Mouse (Mus musculus): ENCODE measurements around the gene Fgfr2.
"Not testable (repeated sequence)": the region's sequence is repeated elsewhere in the genome, so short reads cannot be mapped to it uniquely, and the experiment has no call there.

The Fgfr2 gene

GRCm38 (mm10) chr7:130166190-130166589, 2957.0 kb downstream of the Fgfr2 start:
- no peak for DNase-seq

DNA sequence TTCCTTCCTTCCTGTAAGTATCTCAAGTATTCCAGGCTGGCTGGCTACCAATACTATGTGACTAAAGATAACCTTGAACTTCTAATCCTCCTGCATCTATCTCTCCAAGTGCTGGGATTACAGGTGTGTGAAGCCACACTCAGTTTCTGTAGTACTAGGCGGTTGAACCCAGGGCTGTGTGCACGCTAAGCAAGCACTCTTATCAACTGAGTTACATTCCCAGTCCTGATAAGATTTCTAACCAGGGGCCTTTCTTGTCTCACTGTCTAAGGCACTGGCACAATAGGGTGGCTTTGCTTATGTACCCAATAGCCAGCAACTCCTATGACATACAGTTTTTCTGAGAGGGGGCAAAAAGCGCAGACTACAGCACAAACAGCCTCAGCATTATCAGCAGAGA, 2957.7 kb downstream of the Fgfr2 start:
- no peak for DNase-seq

DNA sequence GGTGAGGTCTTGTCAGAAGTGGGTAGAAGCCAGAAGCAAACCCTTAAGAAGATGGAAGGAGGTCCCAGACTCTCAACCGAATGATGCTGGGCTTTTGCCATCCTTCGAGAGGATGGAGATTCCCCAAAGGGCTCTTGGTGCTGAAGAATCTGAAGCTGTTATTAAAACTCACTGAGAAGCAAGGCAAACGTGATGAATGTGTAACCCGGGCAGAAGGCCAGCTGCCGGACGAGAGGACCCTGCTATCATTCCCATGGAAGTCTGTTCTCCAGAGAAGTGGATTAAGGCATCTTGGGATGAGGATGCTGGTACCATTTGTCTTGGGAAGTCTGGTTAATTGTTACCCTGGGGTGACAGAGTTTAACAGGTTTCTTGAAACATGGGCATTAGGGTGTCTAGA, 2960.4 kb downstream of the Fgfr2 start:
- DNase-seq: no peak

DNA sequence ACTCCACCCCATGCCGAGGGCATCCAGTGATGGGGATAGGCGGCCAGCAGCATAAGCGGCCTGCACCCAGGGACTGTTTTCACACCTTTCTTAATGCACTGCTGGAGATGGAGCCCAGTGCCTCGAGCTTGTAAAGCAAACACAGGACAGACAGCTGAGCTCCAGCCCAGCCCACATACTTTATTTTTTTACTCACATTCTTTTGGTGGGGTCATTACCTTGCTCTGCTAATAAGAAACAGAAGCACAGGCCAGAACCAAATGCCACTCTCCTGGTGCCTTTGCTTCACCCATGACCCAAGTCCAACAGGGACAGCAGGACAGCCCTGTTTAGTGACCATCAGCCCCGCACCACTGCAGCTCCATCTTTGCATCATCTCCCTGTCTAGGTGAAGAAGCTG, 2961.6 kb downstream of the Fgfr2 start:
- no peak for DNase-seq

GRCm38 (mm10) chr7:130158845-130159244, 2964.3 kb downstream of the Fgfr2 start:
- DNase-seq: no peak

DNA sequence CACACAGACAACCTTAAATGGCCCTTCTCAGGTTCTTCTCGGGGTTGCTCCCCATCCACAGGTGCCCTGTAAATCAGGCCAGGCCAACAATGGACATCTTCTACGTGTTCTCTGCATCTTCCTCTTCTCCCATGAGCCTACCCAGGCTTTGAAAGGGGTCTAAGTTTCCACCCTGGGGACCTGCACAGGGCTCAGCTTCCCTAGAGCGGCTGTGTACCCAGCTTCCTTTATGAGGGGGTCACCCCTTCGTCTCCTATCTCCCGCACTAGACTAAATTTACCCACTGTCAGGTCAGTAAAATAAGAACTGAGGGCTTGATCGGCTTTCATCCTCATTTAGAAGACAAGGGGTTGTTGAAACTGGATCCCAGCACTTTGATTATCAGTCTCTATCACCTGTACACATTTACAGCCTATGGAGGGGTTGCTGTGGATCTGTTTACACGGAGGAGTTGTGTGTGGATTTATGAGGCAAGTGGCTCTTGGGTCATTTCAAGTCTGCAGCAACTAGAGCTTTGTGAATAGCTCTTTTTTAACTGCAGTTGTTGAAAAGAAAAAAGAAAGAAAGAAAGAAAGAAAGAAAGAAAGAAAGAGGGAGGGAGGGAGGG, 2969.7 kb downstream of the Fgfr2 start:
- DNase-seq: no peak

DNA sequence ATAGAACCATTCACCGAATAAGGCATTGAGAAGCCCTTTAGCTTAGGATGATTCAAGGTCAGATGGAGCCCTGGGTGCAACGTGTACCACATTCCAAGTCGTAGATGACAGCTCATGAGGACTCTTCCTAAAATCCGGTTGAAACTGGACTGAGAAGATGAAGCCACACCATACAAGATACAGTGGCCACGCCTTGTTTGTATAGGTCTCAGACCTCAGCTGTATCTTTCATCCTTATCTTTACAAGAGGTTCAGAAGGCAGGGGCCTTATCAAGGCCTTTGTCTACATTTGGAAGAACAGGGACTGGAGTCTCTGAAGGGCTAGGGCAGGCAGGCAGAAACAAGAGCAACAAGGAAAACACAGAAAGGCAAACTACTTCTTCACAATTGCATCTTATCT, 2974.2 kb downstream of the Fgfr2 start:
- DNase-seq: no peak

DNA sequence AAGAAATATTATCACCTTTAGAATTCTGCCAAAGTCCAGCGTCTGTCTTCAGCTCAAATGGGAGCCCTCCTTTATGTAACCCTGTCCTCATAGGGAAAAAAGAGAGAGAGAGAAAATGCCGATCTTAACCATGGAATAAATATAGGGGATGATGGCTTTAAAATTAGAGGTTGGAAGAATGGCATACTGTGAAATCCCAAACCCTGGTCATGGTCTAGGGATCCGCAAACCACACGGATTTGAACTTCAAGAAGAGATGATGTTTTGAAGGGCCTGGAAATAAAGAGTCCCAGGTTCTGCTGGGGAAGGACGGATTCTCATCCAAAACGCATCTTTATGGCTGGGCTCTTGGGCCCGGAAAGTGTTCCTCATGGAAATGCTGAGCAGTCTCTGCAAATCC, 2975.9 kb downstream of the Fgfr2 start:
- no peak for DNase-seq

GRCm38 (mm10) chr7:130145211-130145610, 2977.9 kb downstream of the Fgfr2 start:
- DNase-seq: no peak

GRCm38 (mm10) chr7:130143371-130143770, 2979.8 kb downstream of the Fgfr2 start:
- no peak for DNase-seq

DNA sequence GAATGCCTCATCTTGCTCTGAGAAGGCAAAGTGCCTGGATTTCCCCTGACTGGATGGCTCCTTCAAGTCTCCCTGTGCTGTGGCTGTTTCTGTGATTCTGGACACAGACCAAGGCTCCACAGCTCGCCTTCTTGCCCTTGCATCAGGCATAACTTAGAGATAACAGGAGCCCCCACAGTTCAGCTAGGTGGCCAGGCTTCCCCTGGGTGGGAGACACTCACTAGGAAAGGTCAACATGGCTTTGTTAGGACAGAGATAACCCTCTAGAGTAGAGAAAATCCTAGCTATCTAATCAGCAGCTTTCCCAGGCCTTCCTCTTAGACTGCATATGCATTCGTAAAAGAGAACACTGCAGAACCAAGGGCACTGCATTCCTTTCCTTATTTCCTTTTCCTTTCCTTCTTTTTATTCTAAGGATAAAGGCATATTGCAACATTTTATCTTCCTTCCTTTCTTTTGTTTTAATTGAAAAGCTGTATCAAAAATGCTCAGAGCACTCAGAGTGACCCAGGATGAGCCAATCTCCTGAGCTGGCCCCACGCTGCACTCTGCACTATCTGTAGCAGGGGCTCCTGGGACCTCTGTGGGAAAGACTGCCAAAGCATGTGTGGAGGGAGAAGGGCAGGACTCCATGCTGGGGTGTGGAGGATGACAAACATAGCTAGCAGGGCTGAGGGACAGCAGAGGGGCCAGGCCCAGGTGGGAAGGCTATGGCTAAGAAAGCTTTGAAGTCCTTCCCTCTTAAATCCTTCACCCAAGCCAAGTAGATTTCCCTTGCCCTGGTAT, 2981.9 kb downstream of the Fgfr2 start:
- no peak for DNase-seq

DNA sequence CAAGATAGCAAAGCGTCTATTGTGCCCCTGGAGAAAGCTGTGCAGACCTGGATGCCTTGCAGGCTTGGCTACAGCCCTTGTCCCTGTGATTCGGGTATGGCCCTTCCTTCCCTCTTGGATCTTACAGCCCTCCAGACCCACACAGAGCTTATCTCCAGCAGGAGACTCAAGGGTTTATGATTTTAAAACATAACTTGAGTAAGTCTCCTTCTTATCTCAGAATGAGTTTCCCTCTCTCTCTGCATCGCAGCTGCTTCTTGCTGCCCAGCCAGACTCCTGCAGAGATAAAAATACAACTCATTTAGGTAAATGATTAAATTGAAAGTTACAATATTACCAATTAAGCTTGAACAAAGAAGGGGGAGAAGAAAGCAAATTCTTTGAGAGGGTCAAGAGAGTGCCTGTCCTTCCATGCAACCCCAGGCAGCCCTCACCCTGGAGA, 2988.2 kb downstream of the Fgfr2 start:
- no peak for DNase-seq

GRCm38 (mm10) chr7:130134428-130134827, 2988.7 kb downstream of the Fgfr2 start:
- not testable (repeated sequence) for DNase-seq

- peak; percentile 25 to 37 for DNase-seq
These were observed 2992.9 kb downstream of the Fgfr2 start for GRCm38 (mm10) chr7:130130226-130130625.

GRCm38 (mm10) chr7:130129359-130129960, 2993.7 kb downstream of the Fgfr2 start:
- peak; percentile 10 to 53 for DNase-seq

- DNase-seq: no peak
These were observed 3001.6 kb downstream of the Fgfr2 start for GRCm38 (mm10) chr7:130121507-130121906.

- no peak for DNase-seq
These were observed 3003.7 kb downstream of the Fgfr2 start for GRCm38 (mm10) chr7:130119466-130119865.

- no peak for DNase-seq
These were observed 3004.4 kb downstream of the Fgfr2 start for GRCm38 (mm10) chr7:130118726-130119125.

- no peak for DNase-seq
These were observed 3005.6 kb downstream of the Fgfr2 start for GRCm38 (mm10) chr7:130117466-130118123.

GRCm38 (mm10) chr7:130114436-130114835, 3008.7 kb downstream of the Fgfr2 start:
- DNase-seq: no peak
